Mouse (Mus musculus) cerebellum, adult 2 months (tissue): Measurements from ENCODE around the gene Id3. TPM values are rescaled to one million over a fixed set of nuclear protein-coding genes. Genes with fewer than 3 reads are reported as not detected.

Experiments used
- DNase-seq, 2 experiments: peaks; one replicate each; pipeline ENCODE4 v3.0.0; 2021
- H3K27ac ChIP-seq: fragments of 200-500 bp; 2 replicates; pipeline ENCODE4 v1.5.1; 2012; ENCODE audit warnings: low read length, control low read depth, inconsistent platforms; ENCODE audit not compliant: insufficient read depth
- H3K27me3 ChIP-seq: fragments of 200-500 bp; 2 replicates; pipeline ENCODE4 v1.6.1; 2012; ENCODE audit warnings: inconsistent platforms, mild to moderate bottlenecking, low read length, moderate library complexity; ENCODE audit not compliant: control insufficient read depth, insufficient read depth
- H3K4me1 ChIP-seq: fragments of 200-500 bp; 2 replicates; pipeline ENCODE4 v1.6.1; 2011; ENCODE audit warnings: low read length; ENCODE audit not compliant: control insufficient read depth, insufficient read depth
- H3K4me3 ChIP-seq: fragments of 200-500 bp; replicated peaks from 2 replicates; pipeline ENCODE3; 2011; ENCODE audit warnings: mild to moderate bottlenecking, low read depth, low read length, control low read depth; ENCODE audit not compliant: insufficient read depth
- CTCF ChIP-seq: fragments of 200-500 bp; IDR thresholded peaks from 2 replicates; pipeline ENCODE4 v1.5.1; 2011; ENCODE audit warnings: low read depth, mild to moderate bottlenecking, control low read depth, low read length, moderate library complexity, borderline replicate concordance; ENCODE audit not compliant: insufficient read depth
- POLR2A ChIP-seq: fragments of 200-500 bp; IDR thresholded peaks from 2 replicates; pipeline ENCODE4 v1.6.1; 2011; ENCODE audit warnings: low read length, control low read depth, borderline replicate concordance; ENCODE audit not compliant: insufficient read depth
- WGBS: fragments of 180-500 bp; shearing (Covaris S2); methylation state at CpG from one replicate; pipeline ENCODE4 v1.1.7; 2018; 5-methylcytosine and 5-hydroxymethylcytosine counted together
- polyA plus RNA-seq: library from polyadenylated mRNA; depleted of rRNA; stranded (reverse); fragments of >200 nt; gene quantifications from 2 replicates; pipeline ENCODE4 v1.2.3, GENCODE M21; 2012

The Id3 gene
- polyA plus RNA-seq, 1 experiment: 53.6 TPM

DNA sequence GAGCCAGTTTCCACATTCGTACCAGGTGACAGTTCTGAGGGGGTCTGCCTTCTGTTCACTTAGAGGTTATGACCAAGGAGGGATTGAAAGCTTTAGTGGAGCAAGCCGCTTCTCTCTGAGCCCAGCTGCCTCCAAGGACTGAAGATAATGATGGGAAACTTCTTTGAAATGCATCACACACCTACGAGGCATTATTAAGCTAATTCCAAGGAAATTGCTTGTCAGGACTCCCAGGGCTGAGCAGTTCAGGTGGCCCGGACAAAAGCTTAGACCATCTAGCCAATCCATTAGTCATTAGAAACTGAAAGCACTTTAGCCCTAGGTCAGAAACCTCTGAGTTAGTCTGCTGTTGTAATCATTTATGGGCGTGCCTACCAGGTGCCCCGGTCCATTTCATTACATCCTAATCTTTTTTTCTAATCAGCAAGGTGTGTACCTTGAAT is 3.4 kb downstream of the Id3 start:
- Histone ChIP-seq H3K27ac (no peak overlapping the region), H3K4me1 (no peaks in the 10 kb centered on the region), H3K27me3 (no peaks in the 10 kb centered on the region; the same call in 1 of the 2 replicates), H3K4me3 (no peak overlapping the region)
- TF ChIP-seq POLR2A (no peak), CTCF (no peak)
- WGBS: 57% methylated on average over 6 of the region's 6 CpGs
- no peak for DNase-seq

DNA sequence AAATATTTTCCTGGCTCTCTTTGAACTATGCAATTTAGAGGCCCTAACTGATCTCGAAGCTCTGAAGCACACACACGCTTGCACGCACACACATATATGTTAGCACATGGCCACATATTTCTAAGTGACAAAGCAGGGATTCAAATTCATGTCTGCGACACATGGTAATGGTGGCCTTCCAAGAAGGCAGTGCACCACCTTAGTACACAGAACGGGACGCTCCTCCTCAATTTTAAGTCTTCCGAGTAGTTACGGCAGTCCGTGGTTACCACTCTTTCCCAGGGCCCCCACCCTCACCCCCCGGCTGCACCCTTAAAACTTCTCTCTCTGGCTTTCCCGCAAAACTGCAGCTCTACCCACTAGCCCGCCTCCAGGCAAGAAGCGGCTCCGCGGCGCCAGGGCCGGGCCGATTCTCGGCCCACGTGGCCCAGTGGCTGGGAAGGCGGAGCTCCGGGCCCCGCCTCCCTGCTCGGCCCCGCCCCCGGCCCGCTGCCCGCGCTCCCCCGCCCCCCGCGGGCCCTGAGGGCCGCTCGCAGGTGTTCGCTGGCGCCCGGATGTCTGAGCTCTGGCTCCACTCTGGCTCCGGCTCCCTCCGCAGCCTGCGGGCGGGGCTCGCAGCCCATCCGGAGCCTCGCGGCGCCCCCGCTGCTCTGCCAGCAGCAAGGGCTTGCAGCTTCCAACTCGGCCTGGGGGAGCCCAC is 4.3 kb downstream of the Id3 start:
- DNase-seq: peak; percentile 65 to 69
- TF ChIP-seq CTCF (no peak), POLR2A (no peak)
- 3% methylated on average over 48 of the region's 48 CpGs for WGBS
- H3K27ac ChIP-seq: peak overlapping the region; percentile 37; the same call in 1 of the 2 replicates
- H3K27me3 ChIP-seq: no peaks in the 10 kb centered on the region; the same call in 1 of the 2 replicates
- H3K4me1 ChIP-seq: no peaks in the 10 kb centered on the region
- peak overlapping the region; percentile 50 for H3K4me3 ChIP-seq

GRCm38 (mm10) chr4:136148342-136149044 is 5.2 kb downstream of the Id3 start:
- 16% methylated on average over 31 of the region's 31 CpGs for WGBS
- DNase-seq: peak in 1 of 2 experiments; percentile 40
- Histone ChIP-seq H3K27me3 (no peaks in the 10 kb centered on the region; the same call in 1 of the 2 replicates), H3K4me1 (no peaks in the 10 kb centered on the region), H3K27ac (peak overlapping the region; percentile 37; the same call in 1 of the 2 replicates), H3K4me3 (peak overlapping the region; percentile 50)
- TF ChIP-seq CTCF (no peak), POLR2A (no peak)

DNA sequence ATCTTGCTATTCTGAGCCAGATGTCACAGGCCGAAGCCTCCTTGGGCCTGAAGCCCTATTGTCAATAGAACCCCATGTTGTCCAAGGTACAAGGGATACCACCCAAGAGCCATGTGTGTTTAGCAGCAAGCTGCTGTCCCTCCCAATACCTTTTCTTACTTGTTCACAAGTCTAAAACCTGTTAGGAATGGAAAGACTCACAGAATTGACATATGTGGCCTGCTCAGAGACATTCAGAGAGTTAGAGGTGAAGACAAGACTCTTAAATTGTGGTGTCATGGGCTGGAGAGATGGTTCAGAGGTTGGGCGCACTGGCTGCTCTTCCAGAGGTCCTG is 5.7 kb downstream of the Id3 start:
- TF ChIP-seq POLR2A: no peak
- TF ChIP-seq CTCF: no peak
- Histone ChIP-seq H3K27ac (no peak overlapping the region), H3K4me3 (no peak overlapping the region), H3K27me3 (no peaks in the 10 kb centered on the region; the same call in 1 of the 2 replicates), H3K4me1 (no peaks in the 10 kb centered on the region)
- 94% methylated on average over 2 of the region's 2 CpGs for WGBS
- DNase-seq: no peak

DNA sequence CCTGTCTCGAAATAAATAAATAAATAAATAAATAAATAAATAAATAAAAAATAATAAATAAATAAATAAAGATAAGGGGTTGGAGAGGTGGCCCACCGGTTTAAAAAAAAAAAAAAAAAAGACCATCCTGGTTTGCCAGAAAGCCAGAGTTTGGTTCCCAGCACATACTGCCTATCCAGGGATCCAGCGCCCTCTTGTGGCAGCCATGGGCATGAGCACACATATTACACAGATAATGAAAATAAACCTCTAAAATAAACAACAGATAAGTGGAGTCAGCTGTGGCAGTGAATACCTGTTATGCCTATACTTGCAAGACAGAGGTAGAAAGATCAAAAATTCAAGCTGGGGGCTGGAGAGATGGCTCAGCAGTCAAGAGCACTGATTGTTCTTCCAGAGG is 6.4 kb downstream of the Id3 start:
- 55% methylated on average over 3 of the region's 3 CpGs for WGBS
- TF ChIP-seq CTCF: peak; percentile 36; the same call in 1 of the 2 replicates
- TF ChIP-seq POLR2A: no peak
- no peaks in the 10 kb centered on the region; the same call in 1 of the 2 replicates for H3K27me3 ChIP-seq

DNA sequence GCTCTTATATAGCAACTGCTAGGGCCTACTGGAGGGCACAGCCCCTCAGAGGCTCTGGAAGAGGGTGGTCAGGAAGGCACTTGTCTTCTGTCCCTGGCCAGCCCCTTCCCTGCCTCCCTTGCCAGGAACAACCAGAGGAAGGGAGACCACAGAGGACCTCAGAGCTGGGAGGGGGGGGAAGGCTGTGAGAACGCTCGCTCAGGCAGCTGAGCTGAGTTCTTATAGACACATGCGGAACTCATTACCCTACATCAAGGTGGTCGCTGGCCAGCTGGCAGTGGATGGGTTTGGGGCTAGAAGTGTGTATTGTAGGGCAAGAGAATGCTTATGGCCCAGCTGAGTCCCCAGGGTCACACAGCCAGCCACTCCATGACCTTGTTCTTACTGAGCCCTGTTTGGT is 7.3 kb downstream of the Id3 start:
- 47% methylated on average over 4 of the region's 4 CpGs for WGBS
- Histone ChIP-seq H3K4me3 (no peak overlapping the region), H3K27me3 (no peaks in the 10 kb centered on the region; the same call in 1 of the 2 replicates), H3K4me1 (no peaks in the 10 kb centered on the region), H3K27ac (no peak overlapping the region)
- no peak for TF ChIP-seq CTCF
- no peak for TF ChIP-seq POLR2A
- no peak for DNase-seq

More for the DNA sequence above, 6.4 kb downstream of the Id3 start:
- Histone ChIP-seq H3K4me1 (no peaks in the 10 kb centered on the region), H3K4me3 (no peak overlapping the region), H3K27ac (no peak overlapping the region)
- no peak for DNase-seq

- no peaks in the 10 kb centered on the region for H3K4me1 ChIP-seq
- no peak overlapping the region for H3K27ac ChIP-seq
- H3K4me3 ChIP-seq: no peak overlapping the region
- H3K27me3 ChIP-seq: no peaks in the 10 kb centered on the region
- 92% methylated on average over 4 of the region's 4 CpGs for WGBS
- no peak for DNase-seq
- TF ChIP-seq POLR2A (no peak), CTCF (0 out of 2 replicates have a peak, but pooled peaks have one; percentile 3)
Observed at GRCm38 (mm10) chr4:136152821-136153220, 9.5 kb downstream of the Id3 start.
